Mouse (Mus musculus): ENCODE measurements around the gene Tctn1.
"Not testable (repeated sequence)": the region's sequence is repeated elsewhere in the genome, so short reads cannot be mapped to it uniquely, and the experiment has no call there.

The Tctn1 gene

GRCm38 (mm10) chr5:122218928-122219327 lies 45.3 kb downstream of the Tctn1 start:
- DNase-seq (ENCODE audit: low spot score) = no peak

GRCm38 (mm10) chr5:122218109-122218905 lies 46.0 kb downstream of the Tctn1 start:
- no peak for DNase-seq (ENCODE audit: low spot score)

GRCm38 (mm10) chr5:122217636-122218035 lies 46.6 kb downstream of the Tctn1 start:
- DNase-seq (ENCODE audit: low spot score) = no peak

GRCm38 (mm10) chr5:122213861-122214260 lies 50.4 kb downstream of the Tctn1 start:
- no peak for DNase-seq (ENCODE audit: low spot score)

DNA sequence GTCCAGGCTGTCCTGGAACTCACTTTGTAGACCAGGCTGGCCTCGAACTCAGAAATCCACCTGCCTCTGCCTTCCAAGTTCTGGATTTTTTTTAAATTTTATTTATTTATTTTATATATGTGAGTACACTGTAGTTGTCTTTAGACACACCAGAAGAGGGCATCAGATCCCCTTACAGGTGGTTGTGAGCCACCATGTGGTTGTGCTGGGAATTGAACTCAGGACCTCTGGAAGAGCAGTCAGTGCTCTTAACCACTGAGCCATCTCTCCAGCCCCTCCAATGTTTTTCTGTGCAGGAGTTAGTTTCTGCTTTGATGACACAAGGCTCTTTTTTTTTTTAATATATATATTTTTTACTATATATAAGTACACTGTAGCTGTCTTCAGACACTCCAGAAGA lies 51.4 kb downstream of the Tctn1 start:
- not testable (repeated sequence) for DNase-seq (ENCODE audit: low spot score)

DNA sequence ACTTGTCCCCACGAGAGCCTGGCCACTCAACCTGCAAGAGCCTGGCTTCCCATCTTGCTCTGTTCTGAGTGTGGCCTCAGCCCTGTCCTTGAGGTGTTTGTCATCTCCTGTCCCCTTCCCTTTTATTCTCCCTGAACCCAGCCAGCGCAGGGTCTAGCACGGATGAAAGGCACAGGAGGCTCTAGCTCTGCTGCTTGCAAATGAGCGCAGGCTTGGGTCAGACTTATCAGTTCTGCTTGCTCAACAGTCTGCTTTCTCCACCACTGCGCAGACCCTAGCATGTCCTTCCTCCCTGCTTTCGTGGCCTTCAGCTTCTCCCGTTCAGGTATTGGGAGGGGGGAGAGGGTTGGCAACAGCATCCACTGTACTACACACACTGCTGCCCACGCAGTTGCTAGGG lies 52.1 kb downstream of the Tctn1 start:
- no peak for DNase-seq (ENCODE audit: low spot score)

DNA sequence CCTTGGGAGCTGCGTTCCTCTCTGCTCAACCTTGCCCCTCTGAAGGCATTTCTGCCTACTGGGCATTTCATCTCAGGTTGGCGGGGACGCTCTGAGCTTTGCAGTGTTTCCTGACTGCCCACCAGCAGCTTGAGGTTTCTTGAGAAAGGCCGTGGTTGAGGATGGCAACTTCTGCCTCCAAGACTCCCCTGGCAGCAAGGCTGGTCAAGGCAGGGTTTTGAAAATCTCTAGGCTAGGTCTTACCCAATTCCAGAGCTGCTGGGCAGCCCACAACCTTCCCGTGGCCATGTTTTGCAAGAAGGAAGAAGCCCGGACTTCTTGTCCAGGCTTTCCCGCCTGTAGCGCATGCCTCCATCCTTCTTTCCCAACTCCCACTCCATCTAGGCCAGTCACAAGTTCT lies 53.4 kb downstream of the Tctn1 start:
- no peak for DNase-seq (ENCODE audit: low spot score)

DNA sequence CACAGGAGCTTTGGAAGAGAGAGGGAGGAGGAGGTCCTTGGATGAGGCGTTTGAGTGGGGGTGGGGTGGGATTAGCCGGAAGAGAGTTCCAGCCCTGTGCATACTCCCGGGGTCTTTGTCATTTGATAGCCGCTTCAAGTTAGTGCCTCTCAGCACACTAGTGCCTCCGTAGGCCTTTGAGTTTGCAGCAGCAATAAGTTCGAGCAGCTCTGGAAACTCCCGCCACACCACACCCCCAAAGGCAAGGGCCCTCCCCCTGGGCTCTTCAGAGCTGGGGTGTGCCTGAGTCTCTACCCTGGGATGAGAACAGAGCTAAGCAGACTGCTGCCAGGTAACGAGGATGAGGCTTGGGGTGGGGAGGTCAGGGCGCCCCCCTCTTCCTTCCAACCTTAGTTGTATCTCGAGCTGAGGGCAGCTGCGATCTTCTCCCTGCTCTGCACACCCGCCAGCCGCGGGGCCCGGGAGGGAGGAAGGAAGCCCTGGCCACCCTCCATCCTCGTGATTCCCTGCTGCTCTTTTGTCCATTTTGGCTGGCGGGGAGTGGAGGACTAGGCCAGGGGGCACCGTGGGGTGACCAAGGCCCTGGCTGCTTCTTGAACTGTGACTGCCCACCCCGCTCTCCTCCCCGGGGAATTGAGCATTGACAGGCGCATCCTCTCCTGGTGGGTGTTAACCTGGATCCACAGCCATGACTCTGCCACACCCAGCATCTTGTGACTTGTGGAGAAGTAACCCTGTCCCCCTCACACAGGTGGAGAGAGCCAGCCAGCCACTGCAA lies 54.5 kb downstream of the Tctn1 start:
- DNase-seq (ENCODE audit: low spot score) = peak; percentile 18

GRCm38 (mm10) chr5:122208909-122209308 lies 55.4 kb downstream of the Tctn1 start:
- no peak for DNase-seq (ENCODE audit: low spot score)

DNA sequence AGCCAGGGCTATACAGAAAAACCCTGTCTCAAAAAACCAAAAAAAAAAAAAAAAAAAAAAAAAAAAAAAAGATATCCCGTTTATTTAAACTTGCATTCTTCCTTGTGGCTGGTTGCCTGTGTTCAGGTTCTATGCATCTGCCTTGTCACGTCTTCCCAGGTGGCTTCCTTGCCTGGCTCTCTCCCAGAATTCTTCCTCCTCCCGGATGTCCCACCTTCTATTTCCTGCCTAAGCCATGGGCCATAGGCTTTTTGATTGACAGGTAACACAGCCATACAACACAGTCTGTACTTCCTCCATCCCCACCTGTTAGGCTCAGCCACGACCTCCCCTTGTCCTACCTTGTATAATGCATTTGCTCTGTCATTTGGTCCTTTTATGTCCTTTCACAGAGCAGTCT lies 57.8 kb downstream of the Tctn1 start, which contains the start of gene Hvcn1:
Gene Hvcn1, plus strand, starts transcription at position 330 of the 400 bp plus-strand sequence.
- DNase-seq (ENCODE audit: low spot score) = no peak

DNA sequence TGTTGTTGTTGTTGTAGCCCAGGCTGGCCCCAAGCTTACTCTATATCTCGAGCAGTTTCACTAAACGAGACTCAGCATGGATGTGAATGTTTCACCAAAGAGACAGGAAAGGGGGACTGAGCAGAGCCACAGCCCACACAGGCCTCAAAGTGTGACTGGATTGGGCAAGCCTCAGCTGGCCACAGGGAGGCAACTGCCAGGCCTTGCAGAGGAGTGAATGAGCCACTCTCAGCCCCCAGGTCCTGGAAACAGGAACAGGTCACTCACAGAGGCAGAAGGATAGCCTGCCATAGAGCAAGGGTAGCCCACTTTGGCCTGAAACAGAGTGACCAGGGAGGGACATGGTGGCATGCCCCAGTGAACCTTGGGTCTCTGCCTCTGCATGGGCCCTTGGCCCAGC lies 60.1 kb downstream of the Tctn1 start:
- DNase-seq (ENCODE audit: low spot score) = no peak

DNA sequence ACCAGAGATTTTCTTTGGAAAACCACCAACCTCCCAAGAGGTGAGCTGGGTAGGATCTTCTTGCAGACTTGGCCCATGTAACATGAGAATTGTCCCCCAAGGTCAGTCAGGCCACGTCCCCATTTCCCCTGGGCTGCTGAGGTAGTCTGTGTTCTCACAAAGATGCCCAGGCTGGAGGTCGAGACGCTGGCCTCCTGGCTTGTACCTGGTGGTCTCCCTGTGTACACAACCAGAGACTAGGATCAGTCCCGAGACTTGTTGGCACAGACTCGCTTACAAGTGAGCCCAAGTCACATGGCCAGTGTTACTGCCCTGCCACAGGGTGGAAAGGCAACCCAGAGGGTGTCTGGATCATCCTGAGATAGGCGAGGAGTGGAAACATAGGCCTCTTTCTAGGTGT lies 62.4 kb downstream of the Tctn1 start:
- no peak for DNase-seq (ENCODE audit: low spot score)

DNA sequence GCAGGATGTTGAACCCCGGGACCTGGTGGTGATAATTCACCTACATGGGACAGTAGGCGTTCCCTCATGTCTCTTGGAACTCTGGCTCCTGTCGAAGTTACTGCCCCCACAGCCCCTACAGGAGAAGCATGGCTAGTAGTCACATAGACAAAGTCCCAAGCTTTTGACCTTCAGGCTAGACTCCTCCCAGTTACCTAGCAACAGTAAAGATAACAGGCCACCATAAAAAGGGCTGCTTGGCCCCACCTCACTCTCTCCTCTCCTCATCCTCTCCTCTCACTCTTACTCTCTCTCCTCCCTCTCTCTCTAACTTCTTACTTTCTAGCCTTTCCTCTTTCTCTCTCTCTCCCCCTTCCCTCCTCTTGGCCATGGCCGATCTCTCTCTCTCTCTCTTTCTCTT lies 63.4 kb downstream of the Tctn1 start:
- no peak for DNase-seq (ENCODE audit: low spot score)

- no peak for DNase-seq (ENCODE audit: low spot score)
Observed at GRCm38 (mm10) chr5:122192347-122192746, 71.9 kb downstream of the Tctn1 start.

- DNase-seq (ENCODE audit: low spot score) = no peak
Observed at GRCm38 (mm10) chr5:122191269-122192063, 72.8 kb downstream of the Tctn1 start.

GRCm38 (mm10) chr5:122190465-122190864 lies 73.8 kb downstream of the Tctn1 start:
- DNase-seq (ENCODE audit: low spot score) = no peak

- no peak for DNase-seq (ENCODE audit: low spot score)
Observed at GRCm38 (mm10) chr5:122189115-122189514, 75.1 kb downstream of the Tctn1 start.
